Mouse (Mus musculus): ENCODE data around the gene Pde3b. TPM values are rescaled to one million over a fixed set of nuclear protein-coding genes. Genes with fewer than 3 reads are reported as not detected.

The Pde3b gene
- total RNA-seq, 1 experiment from 2014 or later = 58.9 TPM

GRCm38 (mm10) chr7:114582441-114582840 is 167.4 kb downstream of the Pde3b start:
- no peak for ATAC-seq (replicated peaks; ENCODE audit: insufficient number of reproducible peaks, low FRiP score, low TSS enrichment, poor library complexity, severe bottlenecking)

Other genes with a start within 250 kb of the Pde3b start
- 103 to 115 TPM (median 112 TPM) in 3 replicates for gene Copb1, start 160.6 kb upstream of the Pde3b start, total RNA-seq (2017)
- 200 to 257 TPM (median 216 TPM) in 3 replicates for gene Psma1, start 139.2 kb upstream of the Pde3b start, total RNA-seq (2017)
- 3.3 to 5.0 TPM (median 4.4 TPM) in 3 replicates for gene Cyp2r1, start 147.7 kb downstream of the Pde3b start, total RNA-seq (2017)
- gene Calca, start 221.1 kb downstream of the Pde3b start, total RNA-seq (2017) = not detected in 3 replicates